Mouse (Mus musculus) neutrophil, adult 59 days (primary cell): Measurements from ENCODE around the gene Ifi27. TPM values are rescaled to one million over a fixed set of nuclear protein-coding genes. Genes with fewer than 3 reads are reported as not detected.

Experiments used
- total RNA-seq, 2 experiments: library from RNA; stranded (reverse); gene quantifications; 1 replicate in 1 of 2; 2 replicates in 1 of 2; pipeline ENCODE4 v1.2.4; 2023

Gene Ifi27
- total RNA-seq: 10 to 100 TPM; 78.0 to 93.2 TPM

GRCm38 (mm10) chr12:103433986-103434731 is at the start of gene Ifi27:
Gene Ifi27, plus strand, starts transcription at chr12:103434211.

GRCm38 (mm10) chr12:103388505-103389347 is 45.3 kb upstream of the Ifi27 start, which contains the start of gene Otub2:
Gene Otub2, plus strand, starts transcription at chr12:103388682.

DNA sequence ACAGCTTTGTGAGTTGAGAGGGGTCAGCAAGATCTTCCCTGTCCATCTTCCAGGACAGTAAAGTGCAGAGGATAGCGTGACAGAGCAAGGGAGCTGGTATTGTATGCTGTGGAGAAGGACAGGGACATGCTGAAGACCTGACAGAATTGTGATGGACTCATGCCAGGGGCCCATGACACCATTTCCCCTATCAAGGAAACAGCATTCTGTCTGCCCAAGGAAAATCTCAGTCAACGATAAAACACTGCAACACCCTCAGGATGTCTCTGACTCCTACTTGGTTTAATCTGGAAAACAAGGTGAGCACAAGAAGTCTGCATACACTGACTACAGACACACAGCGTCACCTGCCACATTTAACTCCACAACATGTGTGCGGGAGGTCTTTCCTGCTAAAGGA is 26.3 kb upstream of the Ifi27 start, which contains the start of gene 9330161L09Rik:
Gene 9330161L09Rik, minus strand, starts transcription at position 101 of the 400 bp plus-strand sequence.

GRCm38 (mm10) chr12:103425729-103426470 is 8.1 kb upstream of the Ifi27 start, which contains the start of gene Ddx24:
Gene Ddx24, minus strand, starts transcription at chr12:103425830.

GRCm38 (mm10) chr12:103443524-103443923 is 9.5 kb downstream of the Ifi27 start, which contains the start of gene Ifi27l2a:
Gene Ifi27l2a, minus strand, starts transcription at chr12:103443680.

DNA sequence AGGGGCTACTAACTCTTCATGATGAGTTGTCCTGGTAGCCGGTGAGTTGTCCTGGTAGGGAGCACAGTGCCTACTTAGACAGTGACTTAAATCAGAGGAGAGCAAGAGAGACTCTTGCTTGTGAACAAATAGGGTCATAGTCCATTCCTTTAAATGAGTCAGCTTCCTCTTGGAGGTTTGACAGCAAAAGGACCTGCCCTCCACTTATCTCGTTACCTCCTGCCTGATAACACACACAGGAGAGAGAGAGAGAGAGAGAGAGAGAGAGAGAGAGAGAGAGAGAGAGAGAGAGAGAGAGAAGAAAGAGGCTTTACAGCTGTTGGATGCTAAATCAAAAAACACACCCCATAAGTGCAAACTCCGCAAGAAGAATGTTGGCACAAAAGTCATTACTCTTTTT is 23.1 kb downstream of the Ifi27 start, which contains the start of gene Ifi27l2b:
Gene Ifi27l2b, minus strand, starts transcription at position 84 of the 400 bp plus-strand sequence.

Other genes with a start within 250 kb of the Ifi27 start
- gene Prima1, start 192.1 kb upstream of the Ifi27 start, total RNA-seq: not detected
- gene Fam181a, start 123.2 kb upstream of the Ifi27 start, total RNA-seq: not detected
- gene Asb2, start 78.2 kb upstream of the Ifi27 start, total RNA-seq: under 1 TPM in 1 of 2 experiments, not detected in 1; 0.79 TPM
- gene Otub2, start 45.5 kb upstream of the Ifi27 start, total RNA-seq: 1 to 10 TPM; 1.6 to 1.7 TPM
- gene 9330161L09Rik, start 26.4 kb upstream of the Ifi27 start, total RNA-seq: 1 to 10 TPM; 1.8 to 2.8 TPM
- gene Ddx24, start 8.4 kb upstream of the Ifi27 start, total RNA-seq: 10 to 100 TPM; 68.0 to 74.2 TPM
- gene Ifi27l2a, start 9.5 kb downstream of the Ifi27 start, total RNA-seq: 10 to 100 TPM; 81.8 to 83.1 TPM
- gene Ifi27l2b, start 23.0 kb downstream of the Ifi27 start, total RNA-seq: not detected
- gene Ppp4r4, start 98.1 kb downstream of the Ifi27 start, total RNA-seq: not detected
- under 1 TPM in 1 of 2 experiments, not detected in 1; 0.29 TPM for gene Serpina10, start 197.2 kb downstream of the Ifi27 start, total RNA-seq
- not detected for gene Serpina6, start 223.0 kb downstream of the Ifi27 start, total RNA-seq
- not detected for gene Serpina16, start 241.9 kb downstream of the Ifi27 start, total RNA-seq